Mouse (Mus musculus): ENCODE measurements at regions not wholly inside any gene's neighbourhood (a gene's known extent, or its start where the extent isn't known, plus 50 kb on each side); places are given as distances from the start of the nearest gene placed in this dataset.

- H3K27ac ChIP-seq (ENCODE audit: control insufficient read depth, low read depth, low read length), result no peak overlapping the region
- H3K4me1 ChIP-seq (ENCODE audit: control insufficient read depth in 1 of 2, insufficient read depth in 2 of 2, low read length in 2 of 2), result no peaks in the 10 kb centered on the region
- H3K9me3 ChIP-seq (replicated peaks; ENCODE audit: insufficient read depth, low read length), result no peaks in the 10 kb centered on the region
These were observed 96.1 kb downstream of the Id4 start for GRCm38 (mm10) chr13:48357118-48357517.

GRCm38 (mm10) chr13:48357640-48358039 lies 96.6 kb downstream of the Id4 start:
- H3K36me3 ChIP-seq (ENCODE audit: control insufficient read depth in 1 of 2, insufficient read depth in 2 of 2, low read length in 2 of 2), result no peaks in the 10 kb centered on the region
- H3K27ac ChIP-seq (ENCODE audit: control insufficient read depth, low read depth, low read length), result no peak overlapping the region
- no peak for DNase-seq (ENCODE audit: low read depth, low spot score)
- TF ChIP-seq EP300 (IDR thresholded peaks at IDR 0.05; ENCODE audit: low read depth in 1 of 2, low read length in 2 of 2) (no peak), RCOR1 (IDR thresholded peaks at IDR 0.05; ENCODE audit: low read depth, low read length) (no peak), POLR2AphosphoS5 (IDR thresholded peaks at IDR 0.05; ENCODE audit: borderline replicate concordance, low read depth, low read length) (no peak), ZKSCAN1 (IDR thresholded peaks at IDR 0.05; ENCODE audit: low read depth, low read length) (no peak), CHD1 (IDR thresholded peaks at IDR 0.05; ENCODE audit: low read depth, low read length) (no peak), MAFK (IDR thresholded peaks at IDR 0.05; ENCODE audit: borderline replicate concordance, low read depth, low read length) (no peak), KAT2A (conservative IDR thresholded peaks at IDR 0.05; ENCODE audit: low read depth, low read length) (no peak), TBP (IDR thresholded peaks at IDR 0.05; ENCODE audit: low read depth, low read length) (no peak), USF1 (IDR thresholded peaks at IDR 0.05; ENCODE audit: low read depth, low read length) (no peak), NRF1 (IDR thresholded peaks at IDR 0.05; ENCODE audit: insufficient read depth, low read depth, low read length, poor library complexity, severe bottlenecking) (no peak), MAZ (IDR thresholded peaks at IDR 0.05; ENCODE audit: low read depth, low read length) (no peak), POLR2A (IDR thresholded peaks at IDR 0.05; ENCODE audit: control insufficient read depth in 1 of 2, insufficient read depth in 1 of 2, low read depth in 1 of 2, low read length in 2 of 2, poor library complexity in 1 of 2) (no peak), ZMIZ1 (IDR thresholded peaks at IDR 0.05; ENCODE audit: low read depth, low read length) (no peak), MXI1 (IDR thresholded peaks at IDR 0.05; ENCODE audit: low read depth, low read length) (no peak), ZNF384 (IDR thresholded peaks at IDR 0.05; ENCODE audit: low read depth, low read length) (no peak)
- H3K4me3 ChIP-seq (ENCODE audit: control insufficient read depth in 1 of 2, insufficient read depth in 1 of 2, low read depth in 2 of 2, low read length in 2 of 2), result no peak overlapping the region
- H3K4me1 ChIP-seq (ENCODE audit: control insufficient read depth in 1 of 2, insufficient read depth in 2 of 2, low read length in 2 of 2), result no peaks in the 10 kb centered on the region
- H3K9ac ChIP-seq (ENCODE audit: control insufficient read depth, low read depth, low read length, poor library complexity, severe bottlenecking), result no peak overlapping the region
- no peaks in the 10 kb centered on the region for H3K79me2 ChIP-seq (ENCODE audit: control insufficient read depth, insufficient read depth, low read length, poor library complexity)
- no peaks in the 10 kb centered on the region for H3K27me3 ChIP-seq (ENCODE audit: control insufficient read depth in 1 of 2, insufficient read depth in 2 of 2, low read length in 2 of 2)
- no peaks in the 10 kb centered on the region for H3K9me3 ChIP-seq (replicated peaks; ENCODE audit: insufficient read depth, low read length)

More at GRCm38 (mm10) chr13:48357118-48357517, 96.1 kb downstream of the Id4 start:
- no peak overlapping the region for H3K9ac ChIP-seq (ENCODE audit: control insufficient read depth, low read depth, low read length, poor library complexity, severe bottlenecking)
- no peak overlapping the region for H3K4me3 ChIP-seq (ENCODE audit: control insufficient read depth in 1 of 2, insufficient read depth in 1 of 2, low read depth in 2 of 2, low read length in 2 of 2)
- TF ChIP-seq NELFE (IDR thresholded peaks at IDR 0.05; ENCODE audit: low read depth, low read length), result no peak
- TF ChIP-seq BHLHE40 (IDR thresholded peaks at IDR 0.05; ENCODE audit: borderline replicate concordance, low read depth, low read length), result no peak
- TF ChIP-seq ZMIZ1 (IDR thresholded peaks at IDR 0.05; ENCODE audit: low read depth, low read length), result no peak
- TF ChIP-seq MYC (IDR thresholded peaks at IDR 0.05; ENCODE audit: low read depth, low read length), result no peak
- no peak for TF ChIP-seq MAZ (IDR thresholded peaks at IDR 0.05; ENCODE audit: low read depth, low read length)
- TF ChIP-seq MYB (IDR thresholded peaks at IDR 0.05; ENCODE audit: low read depth, low read length), result no peak
- TF ChIP-seq USF2 (IDR thresholded peaks at IDR 0.05; ENCODE audit: borderline replicate concordance in 1 of 2, insufficient read depth in 1 of 2, low read depth in 1 of 2, low read length in 2 of 2), result no peak
- no peak for TF ChIP-seq MEF2A (IDR thresholded peaks at IDR 0.05; ENCODE audit: extremely low read depth, insufficient replicate concordance, low read depth, low read length, poor library complexity, severe bottlenecking)
- no peak for TF ChIP-seq SIN3A (IDR thresholded peaks at IDR 0.05; ENCODE audit: low read length)
- TF ChIP-seq USF1 (IDR thresholded peaks at IDR 0.05; ENCODE audit: low read depth, low read length), result no peak
- no peak for TF ChIP-seq ETS1 (IDR thresholded peaks at IDR 0.05; ENCODE audit: low read depth, low read length)
- no peaks in the 10 kb centered on the region for H3K27me3 ChIP-seq (ENCODE audit: control insufficient read depth in 1 of 2, insufficient read depth in 2 of 2, low read length in 2 of 2)
- no peaks in the 10 kb centered on the region for H3K79me2 ChIP-seq (ENCODE audit: control insufficient read depth, insufficient read depth, low read length, poor library complexity)
- DNase-seq (ENCODE audit: low read depth, low spot score), result no peak
- no peaks in the 10 kb centered on the region for H3K36me3 ChIP-seq (ENCODE audit: control insufficient read depth in 1 of 2, insufficient read depth in 2 of 2, low read length in 2 of 2)

All from MEL (cell line).